Mouse (Mus musculus): ENCODE measurements around the gene Olfml2b. TPM values are rescaled to one million over a fixed set of nuclear protein-coding genes. Genes with fewer than 3 reads are reported as not detected.

Gene Olfml2b
- 20.9 and 21.2 TPM in 2 replicates for polyA plus RNA-seq (2015; fragmentation: Nextera tagmentation; extraction: Ambion mirVana)

GRCm38 (mm10) chr1:170644255-170645205 is at the start of gene Olfml2b:
Gene Olfml2b (plus strand): TSS chr1:170644532.
- ATAC-seq (ENCODE audit: borderline replicate concordance, extremely low read depth, low FRiP score, low TSS enrichment) = peak; percentile 98
- Histone ChIP-seq H3K4me3 (peak within 1 kb of the TSS; percentile 53), H3K9ac (peak within 1 kb of the TSS; percentile 50), H3K27me3 (no peaks in the 10 kb centered on the region), H3K9me3 (no peaks in the 10 kb centered on the region), H3K4me1 (peaks cover 28% of the 10 kb centered on the region), H3K27ac (peak within 1 kb of the TSS; percentile 20; the same call in 1 of the 2 replicates), H3K4me2 (peak within 1 kb of the TSS; percentile 84), H3K36me3 (no peaks in the 10 kb centered on the region)
- WGBS = 12% methylated on average over 51 of the region's 51 CpGs

GRCm38 (mm10) chr1:170594575-170594974 is 49.8 kb upstream of the Olfml2b start:
- no peak for ATAC-seq (ENCODE audit: borderline replicate concordance, extremely low read depth, low FRiP score, low TSS enrichment)
- no peak overlapping the region for H3K9ac ChIP-seq
- no peak overlapping the region for H3K4me2 ChIP-seq
- H3K4me3 ChIP-seq = no peak overlapping the region
- H3K27me3 ChIP-seq = no peaks in the 10 kb centered on the region
- H3K27ac ChIP-seq = no peak overlapping the region
- H3K36me3 ChIP-seq = no peaks in the 10 kb centered on the region
- 0 out of 2 replicates have a peak, but pooled peaks cover 2% of the 10 kb centered on the region for H3K4me1 ChIP-seq
- 95% methylated on average over 7 of the region's 7 CpGs for WGBS
- no peaks in the 10 kb centered on the region for H3K9me3 ChIP-seq

- H3K27me3 ChIP-seq = no peaks in the 10 kb centered on the region
- peak; percentile 74 for ATAC-seq (ENCODE audit: borderline replicate concordance, extremely low read depth, low FRiP score, low TSS enrichment)
- H3K9ac ChIP-seq = no peak overlapping the region
- no peak overlapping the region for H3K4me2 ChIP-seq
- H3K27ac ChIP-seq = no peak overlapping the region
- H3K36me3 ChIP-seq = no peaks in the 10 kb centered on the region
- no peaks in the 10 kb centered on the region for H3K4me1 ChIP-seq
- no peak overlapping the region for H3K4me3 ChIP-seq
- 44% methylated on average over 21 of the region's 21 CpGs for WGBS
- H3K9me3 ChIP-seq = no peaks in the 10 kb centered on the region
These were observed 38.9 kb upstream of the Olfml2b start for GRCm38 (mm10) chr1:170605228-170606001.

GRCm38 (mm10) chr1:170607231-170607917 is 37.0 kb upstream of the Olfml2b start:
- Histone ChIP-seq H3K4me3 (no peak overlapping the region), H3K36me3 (no peaks in the 10 kb centered on the region), H3K4me2 (no peak overlapping the region), H3K27ac (no peak overlapping the region), H3K4me1 (no peaks in the 10 kb centered on the region), H3K9ac (no peak overlapping the region), H3K9me3 (no peaks in the 10 kb centered on the region), H3K27me3 (no peaks in the 10 kb centered on the region)
- no peak for ATAC-seq (ENCODE audit: borderline replicate concordance, extremely low read depth, low FRiP score, low TSS enrichment)
- 90% methylated on average over 8 of the region's 8 CpGs for WGBS

- no peaks in the 10 kb centered on the region for H3K36me3 ChIP-seq
- H3K4me2 ChIP-seq = no peak overlapping the region
- no peak for ATAC-seq (ENCODE audit: borderline replicate concordance, extremely low read depth, low FRiP score, low TSS enrichment)
- H3K9ac ChIP-seq = no peak overlapping the region
- WGBS = 68% methylated on average over 3 of the region's 3 CpGs
- no peaks in the 10 kb centered on the region for H3K27me3 ChIP-seq
- no peak overlapping the region for H3K4me3 ChIP-seq
- H3K27ac ChIP-seq = no peak overlapping the region
- H3K9me3 ChIP-seq = no peaks in the 10 kb centered on the region
- H3K4me1 ChIP-seq = no peaks in the 10 kb centered on the region
These were observed 35.8 kb upstream of the Olfml2b start for GRCm38 (mm10) chr1:170608461-170609071.

GRCm38 (mm10) chr1:170609872-170610271 is 34.5 kb upstream of the Olfml2b start:
- H3K4me1 ChIP-seq = no peaks in the 10 kb centered on the region
- no peaks in the 10 kb centered on the region for H3K27me3 ChIP-seq
- H3K4me3 ChIP-seq = no peak overlapping the region
- H3K9ac ChIP-seq = no peak overlapping the region
- no peak overlapping the region for H3K4me2 ChIP-seq
- 47% methylated on average over 7 of the region's 7 CpGs for WGBS
- H3K9me3 ChIP-seq = no peaks in the 10 kb centered on the region
- ATAC-seq (ENCODE audit: borderline replicate concordance, extremely low read depth, low FRiP score, low TSS enrichment) = no peak
- H3K36me3 ChIP-seq = no peaks in the 10 kb centered on the region
- no peak overlapping the region for H3K27ac ChIP-seq

GRCm38 (mm10) chr1:170610289-170610688 is 34.0 kb upstream of the Olfml2b start:
- H3K9ac ChIP-seq = no peak overlapping the region
- no peak overlapping the region for H3K27ac ChIP-seq
- no peak for ATAC-seq (ENCODE audit: borderline replicate concordance, extremely low read depth, low FRiP score, low TSS enrichment)
- no peak overlapping the region for H3K4me2 ChIP-seq
- 65% methylated on average over 3 of the region's 3 CpGs for WGBS
- H3K36me3 ChIP-seq = no peaks in the 10 kb centered on the region
- no peaks in the 10 kb centered on the region for H3K4me1 ChIP-seq
- no peaks in the 10 kb centered on the region for H3K27me3 ChIP-seq
- H3K9me3 ChIP-seq = no peaks in the 10 kb centered on the region
- no peak overlapping the region for H3K4me3 ChIP-seq

GRCm38 (mm10) chr1:170610695-170611094 is 33.6 kb upstream of the Olfml2b start:
- H3K9me3 ChIP-seq = no peaks in the 10 kb centered on the region
- no peak overlapping the region for H3K4me3 ChIP-seq
- H3K27ac ChIP-seq = no peak overlapping the region
- ATAC-seq (ENCODE audit: borderline replicate concordance, extremely low read depth, low FRiP score, low TSS enrichment) = no peak
- no peak overlapping the region for H3K9ac ChIP-seq
- H3K36me3 ChIP-seq = no peaks in the 10 kb centered on the region
- 88% methylated on average over 3 of the region's 3 CpGs for WGBS
- no peaks in the 10 kb centered on the region for H3K27me3 ChIP-seq
- no peak overlapping the region for H3K4me2 ChIP-seq
- H3K4me1 ChIP-seq = no peaks in the 10 kb centered on the region

- no peaks in the 10 kb centered on the region for H3K9me3 ChIP-seq
- no peaks in the 10 kb centered on the region for H3K36me3 ChIP-seq
- H3K4me1 ChIP-seq = no peaks in the 10 kb centered on the region
- H3K27me3 ChIP-seq = no peaks in the 10 kb centered on the region
- H3K4me2 ChIP-seq = no peak overlapping the region
- ATAC-seq (ENCODE audit: borderline replicate concordance, extremely low read depth, low FRiP score, low TSS enrichment) = no peak
- no peak overlapping the region for H3K27ac ChIP-seq
- H3K9ac ChIP-seq = no peak overlapping the region
- WGBS = 89% methylated on average over 3 of the region's 3 CpGs
- H3K4me3 ChIP-seq = no peak overlapping the region
These were observed 32.7 kb upstream of the Olfml2b start for GRCm38 (mm10) chr1:170611631-170612030.

GRCm38 (mm10) chr1:170612968-170613872 is 31.1 kb upstream of the Olfml2b start:
- Histone ChIP-seq H3K9ac (no peak overlapping the region), H3K36me3 (no peaks in the 10 kb centered on the region), H3K27me3 (no peaks in the 10 kb centered on the region), H3K4me1 (no peaks in the 10 kb centered on the region), H3K4me3 (no peak overlapping the region), H3K27ac (no peak overlapping the region), H3K9me3 (no peaks in the 10 kb centered on the region), H3K4me2 (no peak overlapping the region)
- ATAC-seq (ENCODE audit: borderline replicate concordance, extremely low read depth, low FRiP score, low TSS enrichment) = peak; percentile 86
- 54% methylated on average over 18 of the region's 18 CpGs for WGBS
